Comparison of ENCODE assay signal across 15 mouse cellular contexts in the genomic region with DNA sequence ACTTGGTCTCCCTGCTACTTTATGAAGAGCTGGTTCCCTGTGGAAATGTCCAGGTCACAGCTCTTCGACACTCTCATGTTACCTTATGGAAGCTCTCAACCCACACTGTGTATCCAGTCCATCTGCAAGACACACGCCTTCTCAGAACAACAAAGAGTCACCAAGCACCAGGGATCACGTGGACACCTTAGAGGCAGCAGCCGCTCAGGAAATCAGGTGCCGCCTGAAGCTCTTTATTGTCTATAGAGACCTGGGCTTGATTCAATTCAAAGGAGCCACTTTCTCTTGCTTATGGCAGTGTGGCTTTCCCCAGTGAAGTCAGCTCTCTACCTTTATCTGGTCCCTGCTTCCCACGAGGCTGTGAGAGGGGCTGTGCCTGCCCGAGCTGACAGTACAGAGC. TPM values are rescaled to one million over a fixed set of nuclear protein-coding genes. Genes with fewer than 3 reads are reported as not detected.
DNase-seq lines count a peak whose midpoint lies in the region; ATAC-seq and TF ChIP-seq lines count a peak whose summit lies in the region.
"Had no signal": no experiment of that assay in that cellular context is flagged by ENCODE, and none has a peak within 500 bp of the region (broad histone marks: within the 10 kb centered on the region; RNA-seq: fewer than 3 reads in every experiment).

No protein-coding gene starts in this region.

- TF ChIP-seq EP300 in liver, postnatal 0 days (IDR thresholded peaks at IDR 0.05; ENCODE audit: low read depth), result no peak

- H3K4me3 ChIP-seq in liver, embryonic 11.5 days (ENCODE audit: low read depth, low read length), result no peak overlapping the region
- H3K4me3 ChIP-seq in liver, postnatal 0 days (ENCODE audit: low read depth, low read length), result no peak overlapping the region
- H3K4me3 ChIP-seq in liver, embryonic 13.5 days (replicated peaks), result no peak overlapping the region
- H3K4me3 ChIP-seq: embryonic facial prominence, embryonic 12.5 days; limb, embryonic 13.5 days had no signal

- no peaks in the 10 kb centered on the region for H3K9me3 ChIP-seq in liver, embryonic 11.5 days (ENCODE audit: control insufficient read depth, low read length)
- no peaks in the 10 kb centered on the region for H3K9me3 ChIP-seq in liver, postnatal 0 days (ENCODE audit: low read length)
- H3K9me3 ChIP-seq in liver, embryonic 13.5 days (replicated peaks), result no peaks in the 10 kb centered on the region
- H3K9me3 ChIP-seq: embryonic facial prominence, embryonic 12.5 days; limb, embryonic 13.5 days had no signal

- H3K4me1 ChIP-seq in liver, embryonic 11.5 days (replicated peaks; ENCODE audit: control insufficient read depth, insufficient read depth, low read length), result peaks cover 62% of the 10 kb centered on the region
- peaks cover 29% of the 10 kb centered on the region for H3K4me1 ChIP-seq in liver, postnatal 0 days (ENCODE audit: insufficient read depth)
- peaks cover 95% of the 10 kb centered on the region for H3K4me1 ChIP-seq in liver, embryonic 13.5 days (replicated peaks)

- no peak for ATAC-seq in liver, embryonic 11.5 days (replicated peaks; ENCODE audit: low FRiP score)
- no peak for ATAC-seq in liver, postnatal 0 days
- ATAC-seq in liver, embryonic 13.5 days (ENCODE audit: low read depth), result no peak

- H3K27ac ChIP-seq in liver, embryonic 11.5 days (ENCODE audit: low read depth, low read length), result no peak overlapping the region
- no peak overlapping the region for H3K27ac ChIP-seq in liver, postnatal 0 days (ENCODE audit: low read depth)
- 0 out of 2 replicates have a peak overlapping the region, but pooled peaks have one; percentile 87 for H3K27ac ChIP-seq in liver, embryonic 13.5 days
- H3K27ac ChIP-seq: embryonic facial prominence, embryonic 12.5 days; kidney, postnatal 0 days; limb, embryonic 13.5 days had no signal

- peaks cover 3% of the 10 kb centered on the region; the same call in 1 of the 2 replicates for H3K36me3 ChIP-seq in liver, embryonic 11.5 days (ENCODE audit: control insufficient read depth, insufficient read depth, low read length)
- H3K36me3 ChIP-seq in liver, postnatal 0 days (replicated peaks; ENCODE audit: insufficient read depth, low read length), result no peaks in the 10 kb centered on the region
- peaks cover 16% of the 10 kb centered on the region; the same call in 1 of the 2 replicates for H3K36me3 ChIP-seq in liver, embryonic 13.5 days
- H3K36me3 ChIP-seq: embryonic facial prominence, embryonic 12.5 days; limb, embryonic 13.5 days had no signal

- H3K4me2 ChIP-seq in liver, embryonic 11.5 days, result peak overlapping the region; percentile 99
- H3K4me2 ChIP-seq in liver, postnatal 0 days (ENCODE audit: low read depth, low read length), result no peak overlapping the region
- no peak overlapping the region for H3K4me2 ChIP-seq in liver, embryonic 13.5 days

- H3K9ac ChIP-seq in liver, embryonic 11.5 days (ENCODE audit: low read depth, low read length), result no peak overlapping the region; the same call in 1 of the 2 replicates
- H3K9ac ChIP-seq in liver, postnatal 0 days (replicated peaks), result no peak overlapping the region
- no peak overlapping the region for H3K9ac ChIP-seq in liver, embryonic 13.5 days
- H3K9ac ChIP-seq: embryonic facial prominence, embryonic 12.5 days; limb, embryonic 13.5 days had no signal

- peaks cover 28% of the 10 kb centered on the region for H3K27me3 ChIP-seq in liver, embryonic 11.5 days (replicated peaks; ENCODE audit: control insufficient read depth, insufficient read depth, low read length)
- H3K27me3 ChIP-seq in liver, postnatal 0 days (ENCODE audit: insufficient read depth, low read length), result peaks cover 44% of the 10 kb centered on the region
- H3K27me3 ChIP-seq in liver, embryonic 13.5 days, result peaks cover 74% of the 10 kb centered on the region

- TF ChIP-seq CTCF in liver, postnatal 0 days (IDR thresholded peaks at IDR 0.05; ENCODE audit: low read depth), result no peak

- no peak for DNase-seq in liver, embryonic 11.5 days (ENCODE audit: low spot score)
- no peak for DNase-seq in liver, postnatal 0 days
- peak; percentile 27 for DNase-seq in T-cell, adult 2 months (ENCODE audit: low spot score)
- DNase-seq in liver, embryonic 13.5 days, result no peak
- DNase-seq in thymus, postnatal 10 days (ENCODE audit: low spot score in 2 of 2), result peak; percentile 43 to 44
- DNase-seq in spleen, postnatal 4 days (ENCODE audit: low spot score in 2 of 2), result no peak
- no peak for DNase-seq in cerebellum, postnatal 25 days
- DNase-seq: cerebellum, adult 9-10 months; heart, postnatal 4 days; layer of hippocampus, postnatal 36 days; right cerebral cortex, adult 18-20 months had no signal

- 46% methylated on average over 7 of the region's 7 CpGs for WGBS in liver, embryonic 11.5 days
- WGBS in liver, postnatal 0 days (ENCODE audit: insufficient replicate concordance), result 49% methylated on average over 7 of the region's 7 CpGs
- 42% methylated on average over 7 of the region's 7 CpGs for WGBS in liver, embryonic 13.5 days (ENCODE audit: insufficient replicate concordance)

RNA-seq across cellular contexts. Expression of a gene that starts 18.7 kb away (rescaled TPM):
- polyA plus RNA-seq in liver, embryonic 11.5 days (2014; fragmentation: Nextera tagmentation; extraction: Ambion mirVana), result 13.8 and 14.4 TPM in 2 replicates
- polyA plus RNA-seq in liver, postnatal 0 days (2015; fragmentation: Nextera tagmentation; extraction: Ambion mirVana), result 2.1 and 2.4 TPM in 2 replicates
- 4.5 and 5.7 TPM in 2 replicates for polyA plus RNA-seq in liver, embryonic 13.5 days (2015; fragmentation: Nextera tagmentation; extraction: Ambion mirVana)

RNA-seq across cellular contexts. Expression of a gene that starts 57.6 kb away (rescaled TPM):
- not detected in 2 replicates for polyA plus RNA-seq in liver, embryonic 11.5 days (2014; fragmentation: Nextera tagmentation; extraction: Ambion mirVana)
- not detected in 2 replicates for polyA plus RNA-seq in liver, postnatal 0 days (2015; fragmentation: Nextera tagmentation; extraction: Ambion mirVana)
- polyA plus RNA-seq in liver, embryonic 13.5 days (2015; fragmentation: Nextera tagmentation; extraction: Ambion mirVana), result not detected in 2 replicates
- polyA plus RNA-seq: embryonic facial prominence, embryonic 12.5 days; limb, embryonic 13.5 days; neural tube, embryonic 11.5 days had no signal

Comparison
In these comparisons a context has a peak if more than half of its experiments do, and no peak if none do; other contexts are left out.
1. DNase-seq: peak in T-cell, adult 2 months (single experiment) and thymus, postnatal 10 days (2 of 2); none in liver, embryonic 11.5 days (single experiment), liver, postnatal 0 days (single experiment), liver, embryonic 13.5 days (single experiment), spleen, postnatal 4 days (0 of 2) and cerebellum, postnatal 25 days (0 of 2).